Mouse (Mus musculus) embryonic facial prominence, embryonic 13.5 days (tissue): ENCODE data around the gene Gm2115. TPM values are rescaled to one million over a fixed set of nuclear protein-coding genes. Genes with fewer than 3 reads are reported as not detected.
A peak's percentile ranks its signal among the peaks of the same experiment; 100 is the strongest.

Source experiments
- ATAC-seq: fragments of 200-750 bp; cut with Nextera tagmentation; 2 replicates; pipeline ENCODE4 v1.8.0; 2017; ENCODE audit warnings: low read depth; ENCODE audit not compliant: insufficient number of reproducible peaks, insufficient read depth, low FRiP score, low TSS enrichment
- H3K27ac ChIP-seq: fragments of 300-500 bp; sonication (generic); 2 replicates; pipeline ENCODE4 v1.5.1; 2015; ENCODE audit warnings: moderate library complexity, mild to moderate bottlenecking, inconsistent platforms
- H3K27me3 ChIP-seq: fragments of 300-500 bp; sonication (generic); 2 replicates; pipeline ENCODE4 v1.6.1; 2015; ENCODE audit warnings: mild to moderate bottlenecking, inconsistent platforms
- H3K36me3 ChIP-seq: fragments of 300-500 bp; sonication (generic); 2 replicates; pipeline ENCODE4 v1.6.1; 2015; ENCODE audit warnings: mild to moderate bottlenecking, inconsistent platforms
- H3K4me1 ChIP-seq: fragments of 300-500 bp; sonication (generic); 2 replicates; pipeline ENCODE4 v1.6.1; 2015; ENCODE audit warnings: inconsistent platforms
- H3K4me2 ChIP-seq: fragments of 300-500 bp; sonication (generic); 2 replicates; pipeline ENCODE4 v1.6.1; 2015; ENCODE audit warnings: moderate library complexity, mild to moderate bottlenecking, inconsistent platforms
- H3K4me3 ChIP-seq: fragments of 300-500 bp; sonication (generic); 2 replicates; pipeline ENCODE4 v1.5.1; 2015; ENCODE audit warnings: mild to moderate bottlenecking, inconsistent platforms
- H3K9ac ChIP-seq: fragments of 300-500 bp; sonication (generic); 2 replicates; pipeline ENCODE4 v1.6.1; 2015; ENCODE audit warnings: mild to moderate bottlenecking, inconsistent platforms
- H3K9me3 ChIP-seq: fragments of 300-500 bp; sonication (generic); 2 replicates; pipeline ENCODE4 v1.6.1; 2016; ENCODE audit warnings: inconsistent platforms
- WGBS: fragments of 180-500 bp; shearing (Covaris S2); methylation state at CpG from one replicate; pipeline ENCODE4 v1.1.7; 2015; ENCODE audit warnings: mixed read lengths; 5-methylcytosine and 5-hydroxymethylcytosine counted together
- polyA plus RNA-seq: library from polyadenylated mRNA; unstranded; fragments of >200 nt; fragmentation: Nextera tagmentation; extraction: Ambion mirVana; gene quantifications from 2 replicates; pipeline ENCODE4 v1.2.1, GENCODE M21; 2015

Gene Gm2115
- polyA plus RNA-seq, 1 experiment from 2014 or later, result 0.21 TPM

GRCm38 (mm10) chr7:84587101-84587783 is 58.5 kb downstream of the Gm2115 start:
- Histone ChIP-seq H3K4me1 (no peaks in the 10 kb centered on the region), H3K36me3 (no peaks in the 10 kb centered on the region), H3K27me3 (no peaks in the 10 kb centered on the region), H3K4me2 (no peak overlapping the region), H3K9ac (no peak overlapping the region), H3K9me3 (no peaks in the 10 kb centered on the region), H3K4me3 (no peak overlapping the region), H3K27ac (no peak overlapping the region)
- ATAC-seq, result no peak
- 80% methylated on average over 5 of the region's 5 CpGs for WGBS

- Histone ChIP-seq H3K4me3 (no peak overlapping the region), H3K27ac (no peak overlapping the region), H3K4me1 (no peaks in the 10 kb centered on the region), H3K9ac (no peak overlapping the region), H3K36me3 (no peaks in the 10 kb centered on the region), H3K9me3 (no peaks in the 10 kb centered on the region), H3K4me2 (no peak overlapping the region), H3K27me3 (no peaks in the 10 kb centered on the region)
- no peak for ATAC-seq
- WGBS, result 86% methylated on average over 2 of the region's 2 CpGs
Measured at GRCm38 (mm10) chr7:84590622-84591021, 61.9 kb downstream of the Gm2115 start.

- H3K36me3 ChIP-seq, result no peaks in the 10 kb centered on the region
- H3K27me3 ChIP-seq, result no peaks in the 10 kb centered on the region
- no peak overlapping the region for H3K27ac ChIP-seq
- H3K9me3 ChIP-seq, result no peaks in the 10 kb centered on the region
- 85% methylated on average over 3 of the region's 3 CpGs for WGBS
- no peak overlapping the region for H3K9ac ChIP-seq
- no peak overlapping the region for H3K4me3 ChIP-seq
- H3K4me2 ChIP-seq, result no peak overlapping the region
- H3K4me1 ChIP-seq, result no peaks in the 10 kb centered on the region
- ATAC-seq, result no peak
Measured at GRCm38 (mm10) chr7:84591347-84591746, 62.6 kb downstream of the Gm2115 start.

DNA sequence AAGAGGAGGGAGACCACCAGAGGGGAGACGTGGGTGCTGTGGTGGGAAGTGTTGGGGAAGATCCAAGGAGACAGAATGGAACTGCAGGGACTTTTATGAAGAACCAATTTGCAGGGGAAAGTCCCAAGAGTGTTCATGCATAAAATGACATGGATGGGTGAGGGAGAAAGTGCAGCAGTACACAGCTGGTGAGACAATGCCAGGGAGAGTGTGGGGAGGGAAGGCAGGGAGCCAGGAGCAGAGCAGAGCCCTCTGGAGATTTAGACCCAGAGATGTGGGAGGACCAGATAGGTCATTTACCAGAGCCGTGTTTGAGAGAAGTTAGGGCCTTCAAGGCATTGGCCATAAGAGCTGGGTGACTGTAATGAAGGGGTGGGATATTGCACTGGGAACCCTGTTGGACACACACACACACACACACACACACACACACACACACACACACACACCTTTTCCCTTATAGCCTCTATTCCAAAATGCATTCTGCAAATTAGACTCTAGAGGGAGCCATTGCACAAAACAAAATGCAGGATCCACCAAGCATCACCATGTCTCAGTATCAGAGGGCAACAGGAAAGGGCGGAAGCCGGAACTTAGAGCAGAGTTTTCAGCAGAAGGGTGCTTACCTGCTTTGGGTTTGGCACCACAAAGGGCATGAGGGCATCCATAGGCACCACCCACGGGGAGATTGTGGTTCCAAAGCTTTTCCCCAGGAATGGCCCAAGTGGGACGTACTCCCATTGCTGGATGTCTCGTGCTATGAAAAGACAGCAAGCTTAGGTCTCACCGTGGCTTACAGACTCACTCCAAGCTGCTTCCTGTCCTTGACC is 65.5 kb downstream of the Gm2115 start:
- WGBS, result 44% methylated on average over 8 of the region's 8 CpGs
- no peak for ATAC-seq
- H3K4me2 ChIP-seq, result peak overlapping the region; percentile 34; the same call in 1 of the 2 replicates
- no peaks in the 10 kb centered on the region for H3K9me3 ChIP-seq
- H3K27ac ChIP-seq, result no peak overlapping the region
- no peak overlapping the region for H3K9ac ChIP-seq
- H3K27me3 ChIP-seq, result no peaks in the 10 kb centered on the region
- no peaks in the 10 kb centered on the region for H3K36me3 ChIP-seq
- H3K4me3 ChIP-seq, result no peak overlapping the region
- H3K4me1 ChIP-seq, result no peaks in the 10 kb centered on the region

- no peak for ATAC-seq
- no peak overlapping the region for H3K27ac ChIP-seq
- no peaks in the 10 kb centered on the region for H3K27me3 ChIP-seq
- H3K4me3 ChIP-seq, result no peak overlapping the region
- H3K9me3 ChIP-seq, result no peaks in the 10 kb centered on the region
- no peak overlapping the region for H3K9ac ChIP-seq
- H3K36me3 ChIP-seq, result no peaks in the 10 kb centered on the region
- H3K4me1 ChIP-seq, result no peaks in the 10 kb centered on the region
- H3K4me2 ChIP-seq, result peak overlapping the region; percentile 34; the same call in 1 of the 2 replicates
Measured at GRCm38 (mm10) chr7:84594917-84595303, 66.2 kb downstream of the Gm2115 start.

- H3K27me3 ChIP-seq, result no peaks in the 10 kb centered on the region
- H3K4me2 ChIP-seq, result no peak overlapping the region
- H3K9ac ChIP-seq, result no peak overlapping the region
- 93% methylated on average over 3 of the region's 3 CpGs for WGBS
- ATAC-seq, result no peak
- no peaks in the 10 kb centered on the region for H3K4me1 ChIP-seq
- H3K4me3 ChIP-seq, result no peak overlapping the region
- H3K27ac ChIP-seq, result no peak overlapping the region
- H3K9me3 ChIP-seq, result no peaks in the 10 kb centered on the region
- no peaks in the 10 kb centered on the region for H3K36me3 ChIP-seq
Measured at GRCm38 (mm10) chr7:84596002-84596401, 67.2 kb downstream of the Gm2115 start.

DNA sequence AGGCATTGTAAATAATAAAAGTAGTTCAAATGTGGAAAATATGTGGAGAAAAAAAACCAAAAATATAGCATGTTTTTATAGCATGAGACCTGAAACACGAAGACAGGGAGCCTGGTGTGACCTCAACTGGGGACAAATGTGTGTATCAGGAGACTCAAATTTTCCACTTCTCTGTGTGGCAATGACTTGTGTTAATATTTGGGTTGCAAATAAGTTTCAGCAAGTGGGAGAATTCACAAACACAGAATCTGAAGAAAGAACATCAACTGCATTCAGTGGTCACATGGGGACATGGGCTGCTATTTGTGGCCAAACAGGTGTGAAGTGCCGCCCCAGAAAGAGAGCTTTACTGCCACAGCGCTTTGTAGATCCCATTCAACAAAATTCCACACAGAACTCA is 67.9 kb downstream of the Gm2115 start:
- H3K27ac ChIP-seq, result no peak overlapping the region
- no peaks in the 10 kb centered on the region for H3K27me3 ChIP-seq
- WGBS, result 86% methylated on average over 3 of the region's 3 CpGs
- H3K4me1 ChIP-seq, result no peaks in the 10 kb centered on the region
- H3K36me3 ChIP-seq, result no peaks in the 10 kb centered on the region
- no peak for ATAC-seq
- no peaks in the 10 kb centered on the region for H3K9me3 ChIP-seq
- H3K4me2 ChIP-seq, result no peak overlapping the region
- H3K4me3 ChIP-seq, result no peak overlapping the region
- no peak overlapping the region for H3K9ac ChIP-seq

DNA sequence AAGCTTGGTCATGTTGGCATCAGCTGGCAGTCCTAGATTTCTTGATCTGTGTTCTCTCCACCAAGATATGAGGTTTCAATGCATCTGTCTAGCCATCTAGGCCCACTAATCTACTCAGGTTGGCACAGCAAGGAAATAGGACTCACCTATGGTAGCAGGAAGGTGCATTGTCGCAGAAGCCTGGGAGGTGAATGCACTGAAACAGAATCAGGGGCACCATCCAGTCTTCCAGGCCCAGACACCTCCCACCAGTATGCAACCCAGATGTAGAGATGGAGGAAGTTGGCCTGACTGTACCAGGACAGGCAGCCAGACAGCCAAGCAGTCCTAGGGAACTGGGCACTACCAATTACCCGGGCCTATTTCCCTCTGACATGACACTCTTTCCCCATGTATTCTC is 71.9 kb downstream of the Gm2115 start:
- peaks cover 8% of the 10 kb centered on the region for H3K4me1 ChIP-seq
- H3K27me3 ChIP-seq, result no peaks in the 10 kb centered on the region
- H3K9me3 ChIP-seq, result no peaks in the 10 kb centered on the region
- ATAC-seq, result no peak
- no peak overlapping the region for H3K27ac ChIP-seq
- no peaks in the 10 kb centered on the region for H3K36me3 ChIP-seq
- H3K4me2 ChIP-seq, result no peak overlapping the region
- no peak overlapping the region for H3K4me3 ChIP-seq
- 77% methylated on average over 2 of the region's 2 CpGs for WGBS
- no peak overlapping the region for H3K9ac ChIP-seq

- H3K9ac ChIP-seq, result no peak overlapping the region
- H3K27me3 ChIP-seq, result no peaks in the 10 kb centered on the region
- no peak overlapping the region for H3K27ac ChIP-seq
- 81% methylated on average over 3 of the region's 3 CpGs for WGBS
- no peaks in the 10 kb centered on the region for H3K36me3 ChIP-seq
- no peak overlapping the region for H3K4me3 ChIP-seq
- H3K4me1 ChIP-seq, result peaks cover 8% of the 10 kb centered on the region
- no peak overlapping the region for H3K4me2 ChIP-seq
- no peaks in the 10 kb centered on the region for H3K9me3 ChIP-seq
- ATAC-seq, result no peak
Measured at GRCm38 (mm10) chr7:84601331-84601730, 72.6 kb downstream of the Gm2115 start.

DNA sequence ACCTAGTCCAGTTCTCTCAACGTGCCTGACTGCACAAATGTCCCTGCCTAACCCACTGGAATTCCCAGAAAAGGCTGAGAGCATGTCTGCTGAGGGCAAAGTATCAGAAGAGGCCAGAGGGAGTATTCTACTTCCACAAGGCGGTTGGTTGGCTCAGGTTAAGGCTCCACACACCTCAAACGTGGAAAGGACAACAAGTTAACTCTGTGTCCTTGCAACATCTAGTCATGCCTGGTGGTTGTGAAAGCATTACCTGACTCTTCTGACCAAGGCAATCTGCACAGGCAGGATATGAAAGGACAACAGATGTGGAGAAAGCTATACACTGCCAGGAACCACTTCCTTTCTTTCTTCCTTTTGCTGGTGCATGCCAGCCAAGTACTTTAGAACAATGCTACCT is 75.7 kb downstream of the Gm2115 start:
- no peak overlapping the region for H3K4me3 ChIP-seq
- ATAC-seq, result no peak
- H3K27ac ChIP-seq, result no peak overlapping the region
- 63% methylated on average over 3 of the region's 3 CpGs for WGBS
- H3K4me1 ChIP-seq, result peaks cover 8% of the 10 kb centered on the region
- H3K4me2 ChIP-seq, result no peak overlapping the region
- H3K9ac ChIP-seq, result no peak overlapping the region
- H3K9me3 ChIP-seq, result no peaks in the 10 kb centered on the region
- no peaks in the 10 kb centered on the region for H3K27me3 ChIP-seq
- H3K36me3 ChIP-seq, result no peaks in the 10 kb centered on the region

DNA sequence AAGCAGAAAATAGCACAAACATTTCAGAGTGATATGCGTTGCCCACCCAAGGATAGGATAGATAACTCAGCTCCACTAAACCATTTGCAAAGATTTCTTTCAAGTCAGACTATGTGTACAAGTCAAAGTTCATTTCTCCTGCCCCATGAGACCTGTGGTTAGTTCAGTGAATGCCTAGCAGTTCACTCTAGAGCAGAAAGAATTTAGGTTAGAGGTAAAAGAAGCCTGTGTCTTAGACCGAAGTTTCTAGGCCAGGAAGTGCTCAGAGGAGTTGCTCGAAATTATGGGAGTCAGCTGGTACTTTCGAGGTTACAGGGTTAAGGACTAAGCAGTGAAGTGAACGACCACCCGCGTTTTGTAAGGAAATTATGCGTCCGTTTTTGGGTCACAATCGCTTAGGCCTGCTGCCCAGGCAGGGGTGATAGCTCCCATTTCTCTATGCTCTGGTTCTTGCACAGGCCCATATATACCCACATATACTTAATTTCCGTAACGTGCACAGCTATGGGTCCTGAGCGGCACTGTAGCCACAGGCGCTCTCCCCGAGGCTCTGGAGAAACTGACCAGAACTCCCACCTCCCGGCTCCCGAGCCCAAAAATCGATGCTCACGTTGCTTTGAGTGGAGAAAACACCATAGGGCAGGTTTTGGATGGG is 76.4 kb downstream of the Gm2115 start:
- Histone ChIP-seq H3K36me3 (no peaks in the 10 kb centered on the region), H3K4me2 (peak overlapping the region; percentile 93), H3K9me3 (no peaks in the 10 kb centered on the region), H3K27me3 (no peaks in the 10 kb centered on the region), H3K4me3 (peak overlapping the region; percentile 57), H3K9ac (peak overlapping the region; percentile 68), H3K27ac (no peak overlapping the region), H3K4me1 (peaks cover 8% of the 10 kb centered on the region)
- no peak for ATAC-seq
- 8% methylated on average over 19 of the region's 19 CpGs for WGBS
